Mouse (Mus musculus) c-Kit-positive CD71-negative TER-119-negative erythroid progenitor cells, embryonic 14.5 days (primary cell): Measurements from ENCODE around the gene Insr.
"Not testable (repeated sequence)": the region's sequence is repeated elsewhere in the genome, so short reads cannot be mapped to it uniquely, and the experiment has no call there.

Source experiments
- DNase-seq: peaks from one replicate; pipeline ENCODE4 v3.0.0-alpha.2; 2013; ENCODE audit warnings: low read depth

Gene Insr

GRCm38 (mm10) chr8:3230118-3231060 lies 49.0 kb downstream of the Insr start:
- no peak for DNase-seq

- no peak for DNase-seq
These were observed 52.0 kb downstream of the Insr start for GRCm38 (mm10) chr8:3227423-3227822.

GRCm38 (mm10) chr8:3225731-3226130 lies 53.7 kb downstream of the Insr start:
- DNase-seq: no peak

GRCm38 (mm10) chr8:3225184-3225583 lies 54.2 kb downstream of the Insr start:
- DNase-seq: no peak

- DNase-seq: no peak
These were observed 56.8 kb downstream of the Insr start for GRCm38 (mm10) chr8:3222636-3222965.

GRCm38 (mm10) chr8:3221960-3222635 lies 57.3 kb downstream of the Insr start:
- DNase-seq: no peak

- peak; percentile 83 for DNase-seq
These were observed 58.1 kb downstream of the Insr start for GRCm38 (mm10) chr8:3221047-3221959.

- no peak for DNase-seq
These were observed 58.9 kb downstream of the Insr start for GRCm38 (mm10) chr8:3220502-3220901.

GRCm38 (mm10) chr8:3219921-3220411 lies 59.5 kb downstream of the Insr start:
- DNase-seq: no peak

- DNase-seq: no peak
These were observed 60.2 kb downstream of the Insr start for GRCm38 (mm10) chr8:3219266-3219665.

- DNase-seq: no peak
These were observed 62.8 kb downstream of the Insr start for GRCm38 (mm10) chr8:3216541-3217092.

- DNase-seq: no peak
These were observed 63.9 kb downstream of the Insr start for GRCm38 (mm10) chr8:3215561-3215960.

- DNase-seq: no peak
These were observed 64.8 kb downstream of the Insr start for GRCm38 (mm10) chr8:3214601-3215000.

GRCm38 (mm10) chr8:3211456-3211855 lies 68.0 kb downstream of the Insr start:
- DNase-seq: no peak

GRCm38 (mm10) chr8:3209960-3210359 lies 69.5 kb downstream of the Insr start:
- no peak for DNase-seq

- no peak for DNase-seq
These were observed 70.1 kb downstream of the Insr start for GRCm38 (mm10) chr8:3209268-3209667.

- DNase-seq: no peak
These were observed 70.7 kb downstream of the Insr start for GRCm38 (mm10) chr8:3208729-3209128.

GRCm38 (mm10) chr8:3204758-3205443 lies 74.5 kb downstream of the Insr start:
- no peak for DNase-seq

- DNase-seq: no peak
These were observed 76.6 kb downstream of the Insr start for GRCm38 (mm10) chr8:3202792-3203191.

GRCm38 (mm10) chr8:3194297-3194696 lies 85.1 kb downstream of the Insr start:
- not testable (repeated sequence) for DNase-seq

- DNase-seq: no peak
These were observed 88.4 kb downstream of the Insr start for GRCm38 (mm10) chr8:3191006-3191405.
